Mouse (Mus musculus): Measurements from ENCODE around the gene Ush2a. TPM values are rescaled to one million over a fixed set of nuclear protein-coding genes. Genes with fewer than 3 reads are reported as not detected.

Gene Ush2a
- polyA plus RNA-seq, 1 experiment from 2014 or later: 0.14 TPM

DNA sequence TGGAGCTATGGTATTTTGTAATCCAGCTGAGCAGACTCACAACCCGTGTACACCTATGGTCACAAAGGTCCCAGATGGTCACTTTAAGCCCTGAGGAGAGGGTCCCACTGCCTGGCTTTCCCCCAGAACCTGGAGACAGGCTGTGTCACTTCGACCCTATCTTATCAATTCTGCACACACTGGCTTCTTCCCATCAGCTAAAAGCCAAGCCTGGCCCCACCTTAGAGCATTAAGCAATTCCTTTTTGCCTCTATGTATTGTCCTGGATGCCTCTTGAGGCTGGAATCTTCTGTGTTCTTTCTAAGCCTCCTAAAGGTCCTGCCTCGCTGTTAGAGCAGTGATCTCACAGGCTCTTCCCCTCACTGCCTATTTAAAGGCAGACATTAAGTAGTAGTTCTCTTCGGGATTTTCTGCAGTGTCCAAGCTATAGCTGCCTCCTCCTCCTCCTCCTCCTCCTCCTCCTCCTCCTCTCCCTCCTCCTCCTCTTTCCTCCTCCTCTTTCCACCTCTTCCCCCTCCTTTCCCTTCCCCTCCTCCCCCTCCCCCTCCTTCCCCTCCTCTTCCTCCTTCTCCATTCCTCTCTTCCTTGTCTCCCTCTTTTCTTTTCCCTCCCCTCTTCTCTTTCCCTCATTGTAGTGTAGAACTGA, 635.2 kb downstream of the Ush2a start:
- ATAC-seq (ENCODE audit: low FRiP score, low read depth): no peak
- 55% methylated on average over 4 of the region's 4 CpGs for WGBS
- no peak overlapping the region for H3K9ac ChIP-seq
- no peaks in the 10 kb centered on the region for H3K4me1 ChIP-seq
- no peak overlapping the region for H3K4me2 ChIP-seq (replicated peaks)
- H3K9me3 ChIP-seq: no peaks in the 10 kb centered on the region
- H3K27ac ChIP-seq: no peak overlapping the region
- no peaks in the 10 kb centered on the region for H3K36me3 ChIP-seq
- H3K4me3 ChIP-seq: no peak overlapping the region
- H3K27me3 ChIP-seq (replicated peaks): no peaks in the 10 kb centered on the region

DNA sequence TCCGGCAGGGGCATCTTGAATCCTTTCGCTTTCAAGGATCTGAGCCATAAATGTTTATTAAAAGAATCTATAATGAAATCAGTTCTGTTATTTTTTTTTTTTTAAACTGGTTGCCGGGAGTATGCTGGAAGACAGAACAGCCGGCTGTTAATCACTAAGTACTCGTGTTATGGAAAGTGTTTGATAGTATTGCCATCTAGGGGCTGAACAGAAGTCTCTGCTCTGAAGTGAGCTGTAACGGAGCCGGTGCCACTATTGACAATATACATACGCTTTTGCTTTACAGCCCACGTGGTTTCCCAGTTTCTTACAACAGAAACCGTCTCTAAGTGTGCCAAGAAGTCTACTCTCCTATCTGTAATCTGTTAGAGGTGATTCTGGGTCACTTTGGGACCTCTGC, 642.3 kb downstream of the Ush2a start:
- Histone ChIP-seq H3K9me3 (no peaks in the 10 kb centered on the region), H3K27me3 (replicated peaks) (no peaks in the 10 kb centered on the region), H3K4me2 (replicated peaks) (no peak overlapping the region), H3K27ac (no peak overlapping the region), H3K4me1 (no peaks in the 10 kb centered on the region), H3K9ac (no peak overlapping the region), H3K36me3 (no peaks in the 10 kb centered on the region), H3K4me3 (no peak overlapping the region)
- 59% methylated on average over 10 of the region's 10 CpGs for WGBS
- no peak for ATAC-seq (ENCODE audit: low FRiP score, low read depth)

DNA sequence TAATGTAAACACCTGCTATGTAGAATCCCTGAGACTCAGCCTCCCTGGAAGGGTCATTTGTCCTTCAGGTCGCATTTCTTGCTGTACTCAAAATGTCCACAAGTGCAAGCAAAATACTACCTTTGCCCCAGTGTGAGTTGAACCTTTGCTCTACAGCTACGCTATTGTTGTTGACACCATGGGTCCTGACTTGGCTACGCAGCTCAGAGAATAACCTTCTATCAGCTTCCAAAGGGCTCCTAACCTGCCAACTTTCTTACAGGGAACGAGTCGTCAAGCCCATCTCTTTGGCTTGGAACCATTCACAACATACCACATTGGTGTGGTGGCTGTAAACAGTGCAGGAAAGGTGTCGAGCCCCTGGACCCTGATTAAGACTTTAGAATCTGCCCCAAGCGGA, 644.4 kb downstream of the Ush2a start:
- no peaks in the 10 kb centered on the region for H3K9me3 ChIP-seq
- no peaks in the 10 kb centered on the region for H3K27me3 ChIP-seq (replicated peaks)
- no peaks in the 10 kb centered on the region for H3K36me3 ChIP-seq
- H3K4me1 ChIP-seq: no peaks in the 10 kb centered on the region
- no peak for ATAC-seq (ENCODE audit: low FRiP score, low read depth)
- H3K9ac ChIP-seq: no peak overlapping the region
- 88% methylated on average over 7 of the region's 7 CpGs for WGBS
- no peak overlapping the region for H3K4me3 ChIP-seq
- no peak overlapping the region for H3K27ac ChIP-seq
- no peak overlapping the region for H3K4me2 ChIP-seq (replicated peaks)

DNA sequence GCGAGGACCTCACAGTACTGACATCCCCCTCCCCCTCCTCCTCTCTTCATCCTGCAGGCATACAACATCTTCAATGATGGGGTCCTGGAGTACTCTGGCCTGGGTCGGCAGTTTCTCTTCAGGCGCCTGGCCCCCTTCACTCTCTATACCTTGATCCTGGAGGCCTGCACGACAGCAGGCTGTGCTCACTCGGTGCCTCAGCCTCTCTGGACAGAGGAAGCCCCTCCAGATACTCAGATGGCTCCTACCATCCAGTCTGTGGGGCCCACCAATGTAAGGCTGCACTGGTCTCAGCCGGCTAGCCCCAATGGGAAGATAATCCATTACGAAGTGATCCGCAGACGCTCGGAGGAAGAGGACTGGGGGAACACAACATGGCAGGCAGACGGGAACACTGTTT, 648.8 kb downstream of the Ush2a start:
- H3K4me2 ChIP-seq (replicated peaks): no peak overlapping the region
- no peak for ATAC-seq (ENCODE audit: low FRiP score, low read depth)
- H3K9me3 ChIP-seq: no peaks in the 10 kb centered on the region
- H3K9ac ChIP-seq: no peak overlapping the region
- no peak overlapping the region for H3K27ac ChIP-seq
- H3K36me3 ChIP-seq: no peaks in the 10 kb centered on the region
- no peak overlapping the region for H3K4me3 ChIP-seq
- WGBS: 92% methylated on average over 11 of the region's 11 CpGs
- H3K27me3 ChIP-seq (replicated peaks): no peaks in the 10 kb centered on the region
- no peaks in the 10 kb centered on the region for H3K4me1 ChIP-seq

DNA sequence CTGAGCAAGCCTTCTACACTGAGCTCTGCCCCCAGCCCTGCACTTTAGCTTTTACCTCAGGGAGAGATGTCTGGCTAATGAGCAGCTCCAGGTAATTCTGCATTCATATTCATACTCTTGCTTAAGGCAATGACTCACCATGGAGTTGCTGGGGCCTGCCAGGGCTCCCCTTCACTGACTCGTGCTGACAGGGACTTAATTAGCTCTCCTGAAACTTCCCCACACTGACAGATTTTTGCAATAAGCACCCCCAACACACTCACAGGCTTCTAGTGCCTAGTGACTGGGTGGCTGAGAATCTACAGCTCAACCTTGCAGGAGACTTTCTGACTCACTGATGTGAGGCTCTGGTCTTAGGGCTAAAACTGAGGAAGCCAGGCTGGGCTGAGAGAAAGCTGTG, 658.1 kb downstream of the Ush2a start:
- no peaks in the 10 kb centered on the region for H3K36me3 ChIP-seq
- H3K4me1 ChIP-seq: no peaks in the 10 kb centered on the region
- no peak overlapping the region for H3K27ac ChIP-seq
- H3K4me2 ChIP-seq (replicated peaks): no peak overlapping the region
- no peak overlapping the region for H3K9ac ChIP-seq
- no peak for ATAC-seq (ENCODE audit: low FRiP score, low read depth)
- no peaks in the 10 kb centered on the region for H3K9me3 ChIP-seq
- WGBS: 56% methylated on average over 1 of the region's 1 CpGs
- H3K27me3 ChIP-seq (replicated peaks): no peaks in the 10 kb centered on the region
- no peak overlapping the region for H3K4me3 ChIP-seq

DNA sequence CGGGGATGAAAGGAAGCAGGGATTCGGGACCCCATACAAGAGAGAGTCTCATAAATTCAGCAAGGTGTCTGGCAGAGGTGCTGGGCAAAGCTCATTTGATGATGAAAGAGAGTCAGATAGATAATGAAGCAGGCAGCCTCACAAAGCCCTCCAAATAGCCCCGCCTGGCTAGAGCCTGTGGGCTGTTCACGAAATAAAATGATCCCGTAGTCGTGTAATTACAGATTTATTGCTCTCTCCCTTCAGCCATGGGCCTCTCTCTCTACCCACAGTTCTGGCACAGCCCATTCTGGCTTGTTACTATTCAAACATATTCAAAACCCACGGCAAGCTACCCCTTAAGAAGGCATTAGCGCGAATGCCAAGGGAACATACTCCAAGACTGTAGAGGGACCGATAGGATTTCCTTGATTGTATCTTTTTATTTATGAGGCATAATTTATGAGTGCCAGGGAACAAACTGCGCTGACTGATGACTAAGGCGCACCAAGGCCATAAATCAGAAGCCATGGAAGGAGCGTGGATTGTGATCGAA, 675.5 kb downstream of the Ush2a start:
- Histone ChIP-seq H3K36me3 (no peaks in the 10 kb centered on the region), H3K4me3 (no peak overlapping the region), H3K27ac (no peak overlapping the region), H3K27me3 (replicated peaks) (no peaks in the 10 kb centered on the region), H3K4me1 (peaks cover 4% of the 10 kb centered on the region; the same call in 1 of the 2 replicates), H3K4me2 (replicated peaks) (peak overlapping the region; percentile 28; the same call in 1 of the 2 replicates), H3K9me3 (peaks cover 4% of the 10 kb centered on the region; the same call in 1 of the 2 replicates), H3K9ac (no peak overlapping the region)
- ATAC-seq (ENCODE audit: low FRiP score, low read depth): peak; percentile 91
- WGBS: 27% methylated on average over 14 of the region's 14 CpGs

DNA sequence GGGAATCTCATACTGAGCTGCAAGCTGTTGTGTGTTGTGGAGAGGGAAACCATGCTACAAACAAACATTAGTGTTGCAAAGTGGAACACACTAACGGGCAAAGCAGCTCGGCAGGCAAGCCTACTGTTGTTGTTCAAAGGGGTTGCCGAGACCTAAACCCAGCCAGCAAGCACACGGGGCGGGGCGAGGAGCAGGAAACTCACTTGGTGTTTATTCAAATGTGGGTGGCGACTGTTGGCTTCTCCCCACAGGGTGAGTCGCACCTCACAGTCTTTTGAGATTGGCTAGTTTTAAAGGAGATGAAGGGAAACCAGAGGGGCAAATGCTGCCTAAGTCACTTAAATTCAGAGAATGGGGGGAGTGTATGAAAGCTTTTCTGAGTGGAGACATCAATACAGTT, 683.5 kb downstream of the Ush2a start:
- Histone ChIP-seq H3K4me3 (no peak overlapping the region), H3K4me2 (replicated peaks) (no peak overlapping the region), H3K9me3 (no peaks in the 10 kb centered on the region), H3K36me3 (no peaks in the 10 kb centered on the region), H3K4me1 (no peaks in the 10 kb centered on the region), H3K9ac (no peak overlapping the region), H3K27me3 (replicated peaks) (no peaks in the 10 kb centered on the region), H3K27ac (no peak overlapping the region)
- no peak for ATAC-seq (ENCODE audit: low FRiP score, low read depth)
- 43% methylated on average over 8 of the region's 8 CpGs for WGBS

DNA sequence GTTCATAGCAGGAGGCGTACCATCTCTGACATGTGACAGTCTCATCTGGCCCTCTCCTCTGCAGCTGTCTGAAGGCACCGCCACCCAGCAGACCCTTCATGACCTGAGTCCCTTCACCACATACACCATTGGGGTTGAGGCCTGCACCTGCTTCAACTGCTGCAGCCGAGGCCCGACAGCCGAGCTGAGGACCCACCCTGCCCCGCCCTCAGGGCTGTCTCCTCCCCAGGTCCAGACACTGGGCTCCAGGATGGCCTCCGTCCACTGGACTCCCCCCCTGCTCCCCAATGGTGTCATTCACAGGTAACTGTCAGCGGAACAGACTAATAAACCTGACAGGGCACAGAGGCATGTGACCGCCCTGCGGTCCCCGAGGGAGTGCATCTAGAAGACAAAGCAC, 685.0 kb downstream of the Ush2a start:
- no peaks in the 10 kb centered on the region for H3K27me3 ChIP-seq (replicated peaks)
- WGBS: 84% methylated on average over 11 of the region's 11 CpGs
- H3K4me3 ChIP-seq: no peak overlapping the region
- H3K4me1 ChIP-seq: no peaks in the 10 kb centered on the region
- no peak overlapping the region for H3K4me2 ChIP-seq (replicated peaks)
- H3K36me3 ChIP-seq: no peaks in the 10 kb centered on the region
- H3K9me3 ChIP-seq: no peaks in the 10 kb centered on the region
- ATAC-seq (ENCODE audit: low FRiP score, low read depth): no peak
- no peak overlapping the region for H3K27ac ChIP-seq
- H3K9ac ChIP-seq: no peak overlapping the region

DNA sequence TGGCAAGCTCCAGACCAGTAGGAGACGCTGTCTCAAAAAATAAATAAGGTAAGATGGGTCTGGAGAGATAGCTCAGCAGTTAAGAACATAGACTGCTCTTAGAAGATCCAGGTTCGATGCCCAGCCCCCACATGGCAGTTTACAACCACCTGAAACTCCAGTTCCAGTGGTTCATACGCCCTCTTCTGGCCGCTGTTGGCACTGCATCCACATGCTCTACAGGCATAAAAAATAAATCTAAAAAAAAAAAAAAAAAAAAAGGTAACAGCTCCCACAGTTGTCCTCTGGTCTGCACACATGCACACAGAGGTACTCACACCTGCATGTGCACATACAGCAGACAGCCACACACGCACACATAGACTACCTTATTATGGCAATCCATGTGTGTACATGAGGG, 686.0 kb downstream of the Ush2a start:
- no peaks in the 10 kb centered on the region for H3K36me3 ChIP-seq
- no peak overlapping the region for H3K27ac ChIP-seq
- no peaks in the 10 kb centered on the region for H3K27me3 ChIP-seq (replicated peaks)
- ATAC-seq (ENCODE audit: low FRiP score, low read depth): no peak
- no peak overlapping the region for H3K4me2 ChIP-seq (replicated peaks)
- no peaks in the 10 kb centered on the region for H3K9me3 ChIP-seq
- no peaks in the 10 kb centered on the region for H3K4me1 ChIP-seq
- WGBS: 64% methylated on average over 5 of the region's 5 CpGs
- no peak overlapping the region for H3K4me3 ChIP-seq
- H3K9ac ChIP-seq: no peak overlapping the region

DNA sequence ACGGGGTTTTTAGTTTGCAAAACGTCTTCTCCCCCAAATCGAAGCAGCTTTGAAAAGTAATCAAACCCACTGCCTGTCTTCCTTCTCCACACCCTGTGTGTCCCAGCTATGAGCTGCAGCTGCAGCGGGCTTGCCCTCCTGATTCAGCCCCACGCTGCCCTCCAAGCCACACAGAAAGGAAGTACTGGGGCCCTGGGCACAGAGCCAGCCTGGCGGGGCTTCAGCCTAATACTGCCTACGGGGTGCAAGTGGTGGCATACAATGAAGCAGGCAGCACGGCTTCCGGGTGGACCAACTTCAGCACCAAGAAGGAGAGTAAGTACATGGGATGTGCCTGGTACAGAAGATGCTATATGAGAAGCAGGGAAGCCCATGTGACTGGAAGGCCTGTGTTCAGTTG, 686.5 kb downstream of the Ush2a start:
- H3K4me3 ChIP-seq: no peak overlapping the region
- WGBS: 85% methylated on average over 9 of the region's 9 CpGs
- H3K9ac ChIP-seq: no peak overlapping the region
- no peak overlapping the region for H3K4me2 ChIP-seq (replicated peaks)
- no peak overlapping the region for H3K27ac ChIP-seq
- no peaks in the 10 kb centered on the region for H3K36me3 ChIP-seq
- no peaks in the 10 kb centered on the region for H3K4me1 ChIP-seq
- H3K27me3 ChIP-seq (replicated peaks): no peaks in the 10 kb centered on the region
- no peak for ATAC-seq (ENCODE audit: low FRiP score, low read depth)
- no peaks in the 10 kb centered on the region for H3K9me3 ChIP-seq

DNA sequence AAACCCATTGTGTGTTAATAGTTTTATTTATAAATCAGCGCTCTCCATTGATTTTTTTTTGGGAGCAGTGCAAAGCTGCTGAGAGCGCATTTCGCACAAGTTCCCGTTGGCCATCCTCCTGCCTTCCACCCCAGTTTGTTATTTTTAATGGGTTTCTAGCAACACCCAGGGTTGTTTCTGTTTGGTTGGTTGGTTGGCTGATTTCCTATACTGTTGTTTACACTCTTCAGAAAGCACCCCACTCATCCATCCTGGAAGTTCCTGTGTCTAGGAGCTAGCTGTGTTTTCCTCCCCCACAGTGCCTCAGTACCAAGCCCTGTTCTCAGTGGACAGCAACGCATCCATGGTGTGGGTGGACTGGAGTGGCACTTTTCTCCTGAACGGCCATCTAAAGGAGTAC, 689.3 kb downstream of the Ush2a start:
- Histone ChIP-seq H3K9me3 (no peaks in the 10 kb centered on the region), H3K27ac (no peak overlapping the region), H3K4me3 (no peak overlapping the region), H3K9ac (no peak overlapping the region), H3K27me3 (replicated peaks) (no peaks in the 10 kb centered on the region), H3K4me1 (no peaks in the 10 kb centered on the region), H3K36me3 (no peaks in the 10 kb centered on the region), H3K4me2 (replicated peaks) (no peak overlapping the region)
- 91% methylated on average over 6 of the region's 6 CpGs for WGBS
- ATAC-seq (ENCODE audit: low FRiP score, low read depth): no peak

DNA sequence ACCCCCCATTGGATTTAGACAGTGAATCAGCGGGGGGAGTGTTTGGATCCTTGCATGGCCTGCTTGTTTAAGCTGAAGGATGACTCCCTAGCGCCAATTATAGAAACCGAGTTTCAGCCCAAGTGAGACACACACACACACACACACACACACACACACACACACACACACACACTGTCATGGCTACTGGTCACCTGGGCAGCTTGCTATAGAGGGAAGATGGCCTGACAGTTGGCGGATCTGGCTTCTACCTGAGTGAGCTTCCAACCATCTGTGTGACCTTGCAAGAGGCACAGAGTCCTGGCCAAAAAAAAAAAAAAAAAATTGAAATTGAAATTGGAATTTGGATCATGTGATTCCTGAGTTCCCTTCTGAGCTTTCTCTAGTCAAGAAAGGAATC, 690.7 kb downstream of the Ush2a start:
- no peak for ATAC-seq (ENCODE audit: low FRiP score, low read depth)
- no peaks in the 10 kb centered on the region for H3K4me1 ChIP-seq
- 92% methylated on average over 4 of the region's 4 CpGs for WGBS

DNA sequence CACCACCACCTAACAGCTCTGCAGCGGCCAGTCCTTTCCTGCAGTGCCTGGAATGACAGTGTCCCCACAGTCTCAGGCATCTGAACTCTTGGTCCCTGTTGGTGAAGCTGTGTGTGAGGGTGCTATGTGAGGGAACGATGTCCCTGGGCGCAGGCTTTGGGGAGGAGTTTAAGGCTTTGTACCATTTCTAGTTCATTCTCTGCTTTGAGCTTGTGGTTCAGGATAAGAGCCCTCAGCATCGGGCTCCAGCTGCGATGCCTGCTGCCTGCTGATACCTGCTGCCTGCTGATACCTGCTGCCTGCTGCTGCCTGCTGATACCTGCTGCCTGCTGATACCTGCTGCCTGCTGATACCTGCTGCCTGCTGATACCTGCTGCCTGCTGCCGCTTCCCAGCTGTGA, 711.3 kb downstream of the Ush2a start:
- H3K36me3 ChIP-seq: peaks cover 78% of the 10 kb centered on the region
- no peak overlapping the region for H3K27ac ChIP-seq
- no peaks in the 10 kb centered on the region for H3K4me1 ChIP-seq
- no peaks in the 10 kb centered on the region for H3K27me3 ChIP-seq (replicated peaks)
- H3K4me2 ChIP-seq (replicated peaks): no peak overlapping the region
- ATAC-seq (ENCODE audit: low FRiP score, low read depth): no peak
- 96% methylated on average over 6 of the region's 6 CpGs for WGBS
- H3K9me3 ChIP-seq: no peaks in the 10 kb centered on the region
- H3K4me3 ChIP-seq: no peak overlapping the region
- H3K9ac ChIP-seq: no peak overlapping the region

More for the DNA sequence above, 690.7 kb downstream of the Ush2a start:
- Histone ChIP-seq H3K27me3 (replicated peaks) (no peaks in the 10 kb centered on the region), H3K36me3 (no peaks in the 10 kb centered on the region), H3K9ac (no peak overlapping the region), H3K27ac (no peak overlapping the region), H3K9me3 (no peaks in the 10 kb centered on the region), H3K4me3 (no peak overlapping the region), H3K4me2 (replicated peaks) (no peak overlapping the region)
